Mouse (Mus musculus): Measurements from ENCODE around the gene Tnfaip1. TPM values are rescaled to one million over a fixed set of nuclear protein-coding genes. Genes with fewer than 3 reads are reported as not detected.
"Not testable (repeated sequence)": the region's sequence is repeated elsewhere in the genome, so short reads cannot be mapped to it uniquely, and the experiment has no call there.

Gene Tnfaip1
- total RNA-seq, 2 experiments from 2014 or later, result 69.6 to 71.6 TPM

DNA sequence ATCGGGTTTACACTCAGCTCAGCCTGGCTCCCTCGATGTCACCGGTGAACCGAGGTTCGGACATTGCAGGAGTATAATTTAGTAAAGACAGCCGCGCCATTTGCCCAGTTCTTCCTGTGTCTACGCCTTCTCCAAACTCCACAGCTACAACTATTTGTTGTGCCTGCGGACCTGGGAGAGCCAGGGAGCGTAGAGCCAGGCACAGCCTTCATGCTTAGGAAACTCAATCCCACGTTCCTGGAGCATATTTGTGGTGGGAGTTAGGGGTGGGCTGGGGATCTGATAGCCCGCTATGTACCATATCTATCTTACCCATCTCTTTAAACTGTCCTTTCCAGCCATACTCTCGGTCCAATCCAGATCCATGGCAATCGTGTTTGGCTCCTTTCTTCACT is 555 bp upstream of the Tnfaip1 start:
- DNase-seq, result no peak

DNA sequence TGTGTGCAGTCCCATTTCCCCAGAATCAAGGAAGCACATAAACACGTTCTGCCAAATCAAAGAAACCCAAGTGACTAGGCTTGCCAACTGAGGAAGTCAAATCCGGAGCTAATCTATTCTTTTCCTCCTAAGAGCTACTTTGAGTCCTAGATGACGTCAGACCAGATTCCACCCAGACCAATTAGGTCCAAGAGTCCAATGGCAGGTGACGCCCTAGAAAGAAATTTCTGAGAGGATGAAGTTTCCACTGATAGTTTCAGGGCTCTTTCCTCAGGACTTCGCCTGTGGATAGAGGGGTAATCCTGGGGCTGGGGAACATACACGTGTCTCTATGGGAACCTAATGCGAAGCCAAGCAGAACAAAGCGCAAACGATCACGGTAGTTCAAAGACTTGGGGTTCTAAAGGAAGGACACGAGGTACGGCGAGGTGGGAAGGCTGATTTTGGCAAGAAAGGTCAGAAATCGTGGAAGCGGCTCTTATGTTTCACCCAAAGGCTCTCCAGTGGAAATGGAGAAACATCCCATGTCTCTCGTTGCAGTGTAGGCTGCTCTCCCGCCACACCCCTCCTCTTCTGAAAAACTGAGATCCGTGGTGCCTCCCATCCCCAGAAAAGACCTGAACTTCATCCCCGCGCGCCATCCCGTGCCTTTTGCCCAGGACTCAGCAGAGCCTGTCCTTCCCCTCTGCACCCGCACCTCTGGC is 604 bp downstream of the Tnfaip1 start:
- peak; percentile 53 for DNase-seq

DNA sequence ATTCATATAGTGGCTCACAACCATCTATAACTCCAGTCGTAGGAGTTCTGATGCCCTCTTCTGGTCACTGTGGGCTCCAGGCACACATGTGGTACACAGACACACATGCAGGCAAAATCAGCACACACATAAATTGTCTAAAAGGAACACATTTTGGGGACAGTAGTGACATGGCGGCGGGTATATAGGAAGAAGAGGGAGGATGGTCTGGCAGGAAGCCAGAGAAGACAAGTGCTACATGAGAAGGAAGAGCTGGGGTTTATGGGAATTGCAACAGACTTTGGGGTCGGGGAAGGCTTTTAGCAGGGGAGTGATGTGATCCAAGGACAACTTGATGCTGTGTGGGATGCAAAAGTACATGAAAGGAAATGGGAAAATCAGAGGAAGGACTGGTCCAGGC is 1.6 kb downstream of the Tnfaip1 start:
- DNase-seq, result no peak

DNA sequence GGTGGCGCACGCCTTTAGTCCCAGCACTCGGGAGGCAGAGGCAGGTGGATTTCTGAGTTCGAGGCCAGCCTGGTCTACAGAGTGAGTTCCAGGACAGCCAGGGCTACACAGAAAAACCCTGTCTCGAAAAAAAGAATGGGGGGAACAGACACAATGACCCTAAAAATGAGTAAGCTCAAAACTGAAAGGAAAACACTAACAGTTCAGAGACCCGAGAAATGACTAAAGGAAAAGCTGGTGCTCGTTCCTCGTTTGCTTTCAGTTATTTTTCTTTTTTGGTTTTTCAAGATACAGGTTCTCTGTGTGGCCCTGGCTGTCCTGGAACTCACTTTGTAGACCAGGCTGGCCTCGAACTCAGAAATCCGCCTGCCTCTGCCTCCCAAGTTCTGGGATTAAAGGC is 4.6 kb downstream of the Tnfaip1 start:
- DNase-seq, result not testable (repeated sequence)

DNA sequence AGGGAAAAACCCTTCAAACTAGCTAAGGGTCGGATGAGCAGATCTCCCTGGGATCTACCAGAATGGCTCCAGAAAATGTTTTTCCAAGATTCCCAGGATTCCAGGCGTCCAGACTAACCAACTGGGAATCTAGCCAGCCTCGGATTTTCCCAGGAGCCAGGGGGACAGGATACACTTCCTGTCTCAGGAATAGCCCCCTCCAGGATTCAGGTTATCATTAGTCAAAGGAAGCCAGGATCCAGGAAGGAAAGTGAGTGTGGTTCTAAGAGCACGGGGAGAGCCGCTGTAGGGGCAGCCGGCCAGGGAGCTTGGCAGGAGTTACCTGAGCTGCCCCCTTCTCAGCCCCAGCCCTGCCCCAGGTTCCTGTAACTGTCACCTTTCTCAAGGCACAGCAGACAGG is 5.1 kb downstream of the Tnfaip1 start:
- DNase-seq, result peak; percentile 73

DNA sequence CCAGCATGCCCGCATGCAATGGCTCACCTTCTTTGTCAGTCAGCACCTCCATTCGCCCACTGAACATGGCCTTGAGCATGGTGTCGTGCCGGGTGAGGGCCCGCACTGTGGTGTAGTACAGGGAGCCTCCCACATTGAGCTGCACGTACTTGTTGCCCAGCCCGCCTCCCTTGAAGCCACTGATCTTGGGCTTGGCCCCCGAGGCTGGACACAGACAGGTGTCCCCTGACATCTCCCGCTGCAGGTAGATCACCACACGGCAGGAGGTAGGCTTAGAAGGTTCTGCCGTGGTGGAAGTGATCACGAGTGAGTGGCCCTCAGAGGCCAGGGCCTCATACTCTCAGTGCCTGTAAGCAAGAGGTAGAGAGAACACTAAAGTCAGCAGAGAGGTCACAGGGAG is 6.1 kb downstream of the Tnfaip1 start:
- DNase-seq, result no peak

DNA sequence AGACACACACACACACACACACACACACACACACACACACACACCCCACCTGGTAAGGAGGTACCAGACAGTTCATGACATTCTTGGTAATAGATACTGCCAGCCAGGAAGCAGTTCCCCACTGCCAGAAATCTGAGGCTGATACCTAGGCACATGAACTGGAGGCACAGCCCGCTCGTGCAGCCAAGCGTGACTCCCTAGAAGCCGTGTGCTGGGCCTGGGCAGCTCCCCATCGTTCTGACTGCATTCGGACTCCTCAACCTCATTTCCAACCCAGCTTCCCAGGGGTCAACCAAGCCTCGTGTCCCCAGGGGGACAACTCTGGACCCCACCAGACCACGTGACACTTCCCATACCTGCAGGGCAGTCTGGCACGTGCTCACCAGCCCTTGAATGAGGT is 7.4 kb downstream of the Tnfaip1 start:
- no peak for DNase-seq

DNA sequence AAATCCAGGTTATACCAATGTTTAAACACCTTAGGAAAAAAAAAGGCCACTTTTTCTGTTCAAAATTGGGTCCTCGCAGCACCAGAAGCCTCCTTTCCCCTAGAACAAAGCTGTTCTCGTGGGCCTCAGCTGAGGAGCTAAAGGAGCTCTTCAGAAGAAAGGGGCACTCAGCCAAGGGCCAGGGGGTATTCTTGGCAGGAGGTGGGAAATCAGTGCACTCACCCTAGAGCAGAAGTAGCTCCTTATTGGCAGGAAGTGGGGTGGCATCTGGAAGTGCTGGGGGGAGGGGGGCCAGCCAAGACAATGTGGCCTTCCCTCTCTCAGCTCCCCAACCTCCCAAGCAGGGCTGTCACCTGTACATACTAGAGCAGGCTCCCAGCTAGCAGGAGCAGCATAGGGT is 11.3 kb downstream of the Tnfaip1 start:
- no peak for DNase-seq

DNA sequence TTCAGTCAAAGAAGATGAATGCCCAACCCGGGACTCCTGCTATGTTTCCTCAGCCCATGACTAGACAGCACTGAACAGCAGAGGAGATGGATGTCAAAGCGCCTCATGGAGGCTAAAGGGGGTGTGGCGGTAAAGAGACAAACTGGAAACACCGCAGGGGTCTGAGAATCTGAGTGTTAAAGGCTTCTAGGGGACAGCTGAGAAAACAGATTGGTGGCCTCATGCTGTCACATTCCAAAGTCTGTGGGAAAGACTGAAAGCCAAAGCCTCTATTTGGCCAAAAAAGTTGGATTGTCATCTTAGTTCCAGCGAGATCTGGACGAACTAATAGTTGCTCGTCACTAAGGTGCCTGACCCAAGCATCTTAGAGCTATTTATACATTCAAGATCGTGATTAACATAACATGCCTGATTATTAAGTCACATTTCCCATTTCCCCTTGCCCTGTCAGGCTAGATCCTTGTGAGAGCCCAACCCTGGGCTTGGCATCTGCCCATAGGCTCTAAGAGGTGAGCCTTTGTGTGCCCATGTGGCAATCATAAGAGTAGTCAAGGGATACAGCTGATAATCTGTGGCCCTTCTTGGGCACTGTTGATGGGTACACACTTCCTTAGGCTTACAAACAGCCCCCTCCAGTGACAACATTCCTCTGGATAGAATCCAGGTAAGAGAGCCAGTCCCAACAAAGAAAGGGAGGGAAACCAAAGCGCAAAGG is 12.7 kb downstream of the Tnfaip1 start:
- no peak for DNase-seq

DNA sequence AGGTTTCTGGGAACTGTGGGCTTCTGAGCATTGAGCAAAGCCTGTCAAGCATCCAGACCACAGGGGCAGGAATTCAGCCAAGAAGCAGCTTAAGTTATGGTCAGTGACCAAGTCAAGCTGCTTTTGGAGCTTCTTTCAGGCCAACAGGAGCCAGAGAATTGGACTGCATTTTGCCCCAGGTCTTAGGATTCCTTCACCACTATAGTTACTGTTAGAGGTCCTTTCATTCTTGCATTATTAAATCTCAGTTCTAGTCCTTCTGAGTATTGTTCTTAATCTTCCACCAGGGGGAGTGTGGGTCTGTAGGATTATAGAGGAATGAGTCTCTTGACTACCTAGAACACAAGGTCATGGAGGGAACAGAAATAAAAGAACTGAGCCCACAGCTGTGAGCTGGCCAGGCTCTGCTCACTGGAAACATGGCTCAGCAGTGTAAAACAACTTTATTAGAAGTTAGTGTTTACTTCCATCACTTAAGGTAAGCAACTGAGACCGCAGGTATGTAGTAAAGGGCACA is 13.6 kb downstream of the Tnfaip1 start:
- DNase-seq, result no peak

DNA sequence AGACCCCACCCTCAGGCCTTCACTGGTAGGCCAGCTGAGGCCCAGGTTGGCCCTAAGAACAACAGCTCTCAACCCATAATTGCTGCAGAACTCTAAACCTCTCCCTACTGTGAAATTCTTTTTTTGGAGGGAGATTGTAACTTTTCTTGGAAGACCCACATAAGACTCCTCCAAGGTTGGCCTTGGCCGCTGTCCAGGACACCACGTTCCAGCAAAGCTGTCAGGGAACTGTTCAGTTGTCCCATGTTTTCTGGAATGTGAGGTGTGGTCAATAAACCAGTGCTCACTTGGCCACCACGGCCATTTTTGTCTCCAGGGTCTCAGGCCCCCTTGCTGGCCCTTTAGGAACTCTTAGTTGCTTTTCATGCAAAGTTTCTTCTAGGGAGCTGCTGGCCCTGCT is 14.3 kb downstream of the Tnfaip1 start:
- DNase-seq, result no peak

DNA sequence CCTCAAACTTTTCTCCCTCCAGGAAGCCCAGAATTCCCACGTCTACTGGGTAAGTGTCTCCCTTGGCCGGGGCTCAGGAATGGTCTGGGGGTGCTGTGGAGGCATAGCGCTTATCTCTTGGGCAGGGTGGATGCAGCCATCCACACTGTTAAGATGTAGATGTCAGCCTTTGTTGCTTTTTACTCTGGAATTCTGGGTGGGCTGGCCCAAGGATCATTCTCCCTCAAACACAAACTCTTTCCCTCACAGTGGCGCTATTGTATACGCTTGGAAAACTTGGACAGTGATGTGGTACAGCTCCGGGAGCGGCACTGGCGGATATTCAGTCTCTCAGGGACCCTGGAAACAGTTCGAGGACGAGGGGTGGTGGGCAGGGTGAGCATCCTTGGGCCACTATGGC is 17.2 kb downstream of the Tnfaip1 start:
- DNase-seq, result no peak

DNA sequence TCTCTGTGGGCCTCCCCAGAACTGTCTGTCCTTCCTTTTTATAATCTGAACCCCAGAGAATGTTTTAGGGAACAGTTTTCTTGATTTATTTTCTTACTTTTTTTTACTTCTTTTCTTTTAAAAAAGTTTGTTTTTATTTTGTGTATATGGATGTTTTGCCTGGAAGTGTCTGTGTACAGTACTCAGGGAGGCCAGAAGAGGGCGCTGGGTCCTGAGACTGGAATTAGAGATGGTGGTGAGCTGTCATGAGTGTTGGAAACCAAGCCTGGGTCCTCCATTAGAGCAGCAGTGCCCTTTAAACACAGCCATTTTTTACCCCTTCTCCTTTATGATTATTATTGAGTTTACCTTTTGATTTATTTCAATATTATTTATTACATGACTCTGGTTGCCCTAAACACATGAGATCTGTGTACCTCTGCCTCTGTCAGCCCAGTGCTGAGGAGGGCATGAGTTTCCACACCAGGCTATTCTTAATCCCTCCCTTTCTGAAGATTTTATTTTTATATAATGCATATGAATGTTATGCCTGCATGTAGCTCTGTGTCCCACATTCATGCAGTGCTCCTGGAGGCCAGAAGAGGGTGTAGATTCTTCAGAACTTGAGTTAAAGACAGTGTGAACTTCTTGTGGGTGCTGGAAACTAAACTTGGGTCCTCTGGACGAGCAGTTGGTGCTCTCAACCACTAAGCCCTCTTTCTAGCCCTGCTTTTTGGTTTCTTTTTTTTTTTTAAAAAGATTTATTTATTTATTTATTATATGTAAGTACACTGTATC is 20.4 kb downstream of the Tnfaip1 start:
- DNase-seq, result no peak

DNA sequence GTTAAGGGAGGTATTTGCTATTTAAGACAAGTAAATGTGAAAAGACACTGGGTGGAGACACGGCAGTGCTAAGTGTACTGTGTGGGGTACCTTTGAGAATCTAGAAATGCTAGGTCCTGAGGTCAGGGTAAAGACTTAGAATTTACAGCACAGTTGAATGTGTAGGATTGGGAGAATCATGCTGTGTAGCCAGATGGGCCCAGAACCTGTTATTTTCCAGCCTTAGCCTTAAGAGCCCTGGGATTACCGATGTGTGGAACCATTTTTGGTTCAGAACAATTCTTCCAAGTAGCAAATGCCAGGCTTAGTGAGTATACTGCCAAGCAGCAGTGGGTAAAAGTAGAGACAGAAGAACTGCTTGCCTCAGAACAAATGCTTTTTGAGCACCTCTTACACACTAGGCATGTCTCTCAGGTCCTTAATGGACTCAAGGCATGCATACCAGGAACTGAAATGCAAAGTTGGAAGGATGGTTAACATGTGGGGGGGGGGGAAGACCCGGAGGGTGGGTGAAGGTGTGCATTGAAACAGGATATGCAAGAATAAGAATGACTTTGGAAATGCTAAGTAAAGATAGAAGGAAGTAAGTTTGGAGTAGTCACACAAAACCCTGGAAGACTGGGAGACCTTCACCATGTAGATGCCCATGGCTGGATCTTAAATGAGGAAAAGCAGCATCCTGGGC is 22.9 kb downstream of the Tnfaip1 start:
- DNase-seq, result no peak

DNA sequence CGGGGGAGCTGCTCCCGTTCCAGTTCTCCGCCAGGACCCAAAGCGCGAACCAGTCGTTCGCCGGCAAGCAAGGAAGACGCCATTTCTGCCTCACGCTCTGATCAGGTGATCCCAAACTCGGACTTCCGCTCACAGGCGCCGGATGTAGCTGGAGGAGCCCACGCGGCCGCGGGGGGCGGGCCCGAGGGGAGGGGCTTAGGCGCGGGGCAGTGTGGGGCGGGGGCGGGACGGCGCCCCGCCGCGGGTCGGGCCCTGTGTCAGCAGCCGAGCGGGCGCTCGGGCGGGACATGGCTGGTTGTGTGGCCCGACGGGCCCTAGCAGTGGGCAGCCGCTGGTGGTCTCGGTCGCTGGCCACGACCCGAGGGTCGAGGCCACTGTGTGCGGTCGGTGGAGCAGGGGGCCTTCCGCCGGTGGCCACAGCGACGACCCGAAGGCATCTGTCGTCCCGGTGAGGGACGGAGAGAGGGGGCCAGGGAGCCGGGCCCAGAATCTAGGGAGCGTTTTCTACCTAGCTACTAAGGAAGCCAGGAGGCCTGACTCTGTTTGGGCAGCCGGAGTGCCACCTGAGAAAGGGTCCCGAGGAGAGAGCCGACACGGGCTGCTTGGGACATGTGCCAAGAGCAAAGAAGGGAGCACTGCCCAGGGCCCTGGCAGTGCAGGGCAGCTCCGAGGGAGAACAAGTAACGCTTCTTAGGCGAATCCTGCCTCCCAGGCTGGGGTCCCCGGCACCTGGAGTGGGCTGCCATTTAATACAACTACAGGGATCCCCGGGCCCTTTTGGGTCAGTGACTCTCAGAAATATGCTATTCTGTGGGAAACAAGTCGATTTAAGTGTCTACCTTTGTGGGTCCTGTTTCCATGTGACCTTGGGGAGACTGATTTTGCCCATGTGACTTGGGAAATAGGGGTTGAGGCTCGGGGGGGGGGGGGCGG is 23.8 kb downstream of the Tnfaip1 start, which contains the start of the genes Tmem199 and Poldip2:
TSS of gene Tmem199 (minus strand) at position 148 of the 933 bp plus-strand sequence.
TSS of gene Poldip2 (plus strand) at position 169 of the 933 bp plus-strand sequence.
- DNase-seq, result peak; percentile 92

DNA sequence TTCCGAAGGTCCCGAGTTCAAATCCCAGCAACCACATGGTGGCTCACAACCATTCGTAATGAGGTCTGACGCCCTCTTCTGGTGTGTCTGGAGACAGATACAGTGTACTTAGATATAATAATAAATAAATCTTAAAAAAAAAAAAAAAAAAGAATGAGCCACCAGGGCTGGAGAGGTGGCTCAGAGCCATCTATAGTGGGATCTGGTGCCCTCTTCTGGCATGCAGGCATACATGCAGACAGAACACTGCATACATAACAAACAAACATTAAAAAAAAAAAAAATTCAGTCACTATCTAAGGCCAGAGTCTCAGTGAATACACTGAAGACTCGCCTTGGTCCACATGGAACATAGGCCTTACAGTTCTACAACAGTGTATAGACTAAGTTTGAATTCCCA is 27.0 kb downstream of the Tnfaip1 start:
- no peak for DNase-seq

DNA sequence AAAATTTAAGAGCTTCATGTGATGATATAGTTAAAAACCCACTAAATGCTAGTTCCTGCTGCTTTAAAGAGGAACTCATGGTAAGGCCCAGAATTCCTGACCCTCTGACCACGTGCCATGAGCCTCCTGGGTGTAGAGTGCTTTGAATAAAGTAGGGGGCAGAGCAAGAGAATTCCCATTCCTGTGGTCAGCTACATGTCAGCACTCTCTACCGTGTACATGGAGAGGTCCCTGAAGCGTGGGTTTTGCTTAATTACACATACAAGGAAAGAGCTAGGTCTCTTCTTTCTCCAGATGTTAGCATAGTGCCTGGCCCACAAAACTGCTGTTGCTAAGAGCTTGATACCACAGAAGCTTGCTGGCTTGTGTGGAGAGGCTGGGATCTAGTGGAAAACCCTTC is 30.7 kb downstream of the Tnfaip1 start:
- DNase-seq, result no peak

DNA sequence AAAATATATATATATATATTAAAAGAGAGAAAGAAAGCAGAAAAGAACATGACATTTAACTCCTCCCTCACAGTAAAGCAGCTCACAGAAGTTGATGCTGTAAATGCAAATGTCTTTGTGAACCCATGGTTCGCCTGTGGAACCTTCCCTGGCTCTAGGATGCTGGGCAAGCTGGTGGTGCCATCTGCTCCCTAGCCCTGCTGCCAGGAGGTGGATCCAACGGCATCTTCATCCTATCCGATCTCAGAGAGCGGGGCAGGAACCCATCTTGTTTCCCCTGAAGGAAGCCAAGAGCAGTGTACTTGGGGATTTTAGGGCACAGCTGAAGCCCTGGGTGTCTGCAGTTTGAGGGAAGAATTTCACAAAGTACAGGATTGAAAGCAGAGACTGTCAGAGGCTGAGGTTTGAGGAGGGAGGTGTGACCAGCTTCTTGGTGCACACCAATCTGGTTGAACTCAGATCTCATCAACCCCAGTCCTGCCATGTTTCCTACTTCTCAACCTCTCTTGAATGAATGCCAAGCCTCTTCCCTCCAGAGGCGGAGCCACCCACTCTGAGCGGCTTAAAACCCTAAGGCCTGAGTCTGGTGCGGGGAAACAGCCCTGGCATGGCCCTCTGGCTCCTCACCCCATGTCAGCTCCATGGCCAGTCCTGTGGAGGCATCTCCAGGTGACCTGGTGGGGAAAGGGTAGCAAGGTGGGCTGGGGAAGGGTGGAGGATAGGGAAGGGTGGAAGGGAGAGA is 33.1 kb downstream of the Tnfaip1 start, which contains the start of gene Sebox:
TSS of gene Sebox (plus strand) at position 539 of the 742 bp plus-strand sequence.
- no peak for DNase-seq

DNA sequence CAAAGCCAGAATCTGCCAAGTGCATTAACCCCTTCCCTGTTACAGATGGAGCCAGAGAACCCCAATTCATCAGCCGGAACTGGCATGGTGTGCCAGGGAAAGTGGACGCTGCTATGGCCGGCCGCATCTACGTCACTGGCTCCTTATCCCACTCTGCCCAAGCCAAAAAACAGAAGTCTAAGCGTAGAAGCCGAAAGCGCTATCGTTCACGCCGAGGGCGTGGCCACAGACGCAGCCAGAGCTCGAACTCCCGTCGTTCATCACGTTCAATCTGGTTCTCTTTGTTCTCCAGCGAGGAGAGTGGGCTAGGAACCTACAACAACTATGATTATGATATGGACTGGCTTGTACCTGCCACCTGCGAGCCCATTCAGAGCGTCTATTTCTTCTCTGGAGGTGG is 34.6 kb downstream of the Tnfaip1 start:
- no peak for DNase-seq

DNA sequence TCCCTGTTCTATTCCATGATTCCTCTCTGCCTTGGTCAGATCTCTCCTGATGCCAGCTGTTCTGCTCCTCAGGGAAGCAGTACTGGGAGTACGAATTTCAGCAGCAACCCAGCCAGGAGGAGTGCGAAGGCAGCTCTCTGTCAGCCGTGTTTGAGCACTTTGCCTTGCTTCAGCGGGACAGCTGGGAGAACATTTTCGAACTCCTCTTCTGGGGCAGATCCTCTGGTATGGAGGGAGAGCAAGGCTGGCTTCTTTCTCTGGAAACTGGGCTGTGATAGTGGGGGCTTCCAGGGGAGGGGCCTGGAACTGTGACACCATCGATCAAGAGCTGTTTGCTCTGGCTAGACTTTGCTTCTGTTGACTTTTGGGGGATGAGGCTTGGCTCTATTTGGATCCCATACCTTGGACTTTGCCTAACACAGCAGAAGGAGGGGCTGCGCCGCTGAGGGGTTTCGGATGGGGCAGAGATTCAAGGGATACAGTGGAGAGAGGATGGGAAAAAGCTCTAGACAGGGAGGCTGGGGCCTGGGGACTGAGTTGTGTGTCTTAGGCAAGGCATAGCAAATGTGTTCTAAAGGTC is 35.4 kb downstream of the Tnfaip1 start:
- DNase-seq, result no peak
